Mouse (Mus musculus): ENCODE data around the gene Gm7029. TPM values are rescaled to one million over a fixed set of nuclear protein-coding genes. Genes with fewer than 3 reads are reported as not detected.
"Not testable (repeated sequence)": the region's sequence is repeated elsewhere in the genome, so short reads cannot be mapped to it uniquely, and the experiment has no call there.

Gene Gm7029
- polyA plus RNA-seq, 1 experiment from 2014 or later: not detected

DNA sequence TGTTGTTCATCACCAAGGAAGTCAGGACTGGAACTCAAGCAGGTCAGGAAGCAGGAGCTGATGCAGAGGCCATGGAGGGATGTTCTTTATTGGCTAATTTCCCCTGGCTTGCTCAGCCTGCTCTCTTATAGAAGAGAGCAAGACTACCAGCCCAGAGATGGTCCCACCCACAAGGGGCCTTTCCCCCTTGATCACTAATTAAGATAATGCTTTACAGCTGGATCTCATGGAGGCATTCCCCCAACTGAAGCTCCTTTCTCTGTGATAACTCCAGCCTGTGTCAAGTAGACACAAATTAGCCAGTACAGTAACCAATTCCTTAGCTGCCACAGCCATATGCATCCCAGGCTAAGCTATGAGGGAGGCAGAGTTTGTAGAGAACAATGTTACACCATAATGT is 14.6 kb downstream of the Gm7029 start:
- Histone ChIP-seq H3K36me3 (ENCODE audit: control insufficient read depth, insufficient read depth, low read length) (peaks cover 12% of the 10 kb centered on the region), H3K4me2 (ENCODE audit: low read length) (peak overlapping the region; percentile 60)
- not testable (repeated sequence) for H3K27ac ChIP-seq (ENCODE audit: low read depth, low read length); ATAC-seq; H3K9me3 ChIP-seq (replicated peaks; ENCODE audit: control insufficient read depth, low read length); H3K27me3 ChIP-seq (replicated peaks; ENCODE audit: control insufficient read depth, insufficient read depth, low read length); H3K4me1 ChIP-seq (ENCODE audit: control insufficient read depth, insufficient read depth, low read length); DNase-seq (ENCODE audit: low spot score); H3K4me3 ChIP-seq (ENCODE audit: low read depth, low read length); H3K9ac ChIP-seq (ENCODE audit: low read length)

DNA sequence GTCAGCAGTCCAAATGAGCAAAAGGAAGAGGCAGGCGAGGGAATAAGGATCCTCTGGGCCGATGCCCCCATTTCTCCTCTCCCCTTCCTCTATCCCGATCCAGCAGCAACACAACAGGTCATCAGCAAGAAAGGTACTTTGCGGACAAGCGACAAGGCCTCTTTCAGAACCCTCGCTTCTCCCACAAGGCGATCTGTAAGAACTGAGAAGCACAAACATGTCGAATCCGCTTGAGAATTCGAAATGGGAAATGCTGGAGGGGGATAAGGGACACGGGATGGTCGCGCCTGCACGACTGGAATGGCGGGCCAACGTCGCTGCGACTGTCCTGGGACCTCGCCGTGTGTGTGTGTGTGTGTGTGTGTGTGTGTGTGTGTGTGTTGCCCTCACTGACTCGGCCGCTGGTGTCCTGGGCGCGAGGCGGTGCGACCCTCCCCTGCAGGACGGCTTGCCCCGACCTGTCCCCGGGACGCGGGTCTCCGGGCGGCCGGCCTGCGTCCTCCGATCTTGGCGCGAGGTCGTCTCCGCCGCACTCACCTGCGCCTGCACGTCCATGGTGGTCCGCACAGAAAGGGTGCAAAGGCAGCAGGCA is 16.4 kb downstream of the Gm7029 start:
- peak overlapping the region; percentile 54 for H3K4me3 ChIP-seq (ENCODE audit: low read depth, low read length)
- H3K9ac ChIP-seq (ENCODE audit: low read length): peak overlapping the region; percentile 65
- WGBS: under 1% methylated on average over 43 of the region's 44 CpGs
- ATAC-seq; DNase-seq (ENCODE audit: low spot score); H3K9me3 ChIP-seq (replicated peaks; ENCODE audit: control insufficient read depth, low read length); H3K36me3 ChIP-seq (ENCODE audit: control insufficient read depth, insufficient read depth, low read length); H3K27ac ChIP-seq (ENCODE audit: low read depth, low read length); H3K27me3 ChIP-seq (replicated peaks; ENCODE audit: control insufficient read depth, insufficient read depth, low read length); H3K4me1 ChIP-seq (ENCODE audit: control insufficient read depth, insufficient read depth, low read length): not testable (repeated sequence)
- peak overlapping the region; percentile 60 for H3K4me2 ChIP-seq (ENCODE audit: low read length)

DNA sequence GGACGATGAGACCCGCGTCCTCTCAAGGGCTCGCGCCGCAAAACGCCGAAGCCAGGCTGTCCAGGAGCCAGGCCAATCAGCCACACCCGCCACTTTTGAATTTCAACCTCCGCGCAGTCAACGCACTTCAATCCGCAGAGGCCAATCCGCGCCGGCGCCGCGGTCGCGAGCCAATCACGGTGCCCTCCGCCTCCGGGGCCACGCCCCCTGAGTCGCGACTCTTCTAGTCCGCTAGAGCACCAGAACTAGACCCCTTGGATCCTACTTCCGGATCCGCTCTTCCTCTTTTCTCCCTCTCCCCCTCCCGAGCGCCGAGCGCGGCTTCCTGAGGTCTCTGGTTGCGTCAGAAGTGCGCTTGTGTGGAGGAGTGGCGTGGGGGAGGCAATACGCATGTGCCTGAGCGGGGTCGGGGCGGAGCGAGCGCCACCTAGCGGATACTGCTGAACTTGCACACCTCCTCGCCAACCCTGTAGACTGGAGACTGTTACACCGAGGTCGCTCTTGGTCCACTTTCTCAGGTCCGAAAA is 17.0 kb downstream of the Gm7029 start, which contains the start of gene Kifc1:
Kifc1 (minus strand) TSS at position 129 of the 527 bp plus-strand sequence.
- no peak within 1 kb of the TSS for H3K27ac ChIP-seq (ENCODE audit: low read depth, low read length)
- H3K4me1 ChIP-seq (ENCODE audit: control insufficient read depth, insufficient read depth, low read length): peaks cover 4% of the 10 kb centered on the region; the same call in 1 of the 2 replicates
- no peaks in the 10 kb centered on the region for H3K27me3 ChIP-seq (replicated peaks; ENCODE audit: control insufficient read depth, insufficient read depth, low read length)
- 0% methylated on average over 49 of the region's 49 CpGs for WGBS
- no peaks in the 10 kb centered on the region for H3K9me3 ChIP-seq (replicated peaks; ENCODE audit: control insufficient read depth, low read length)
- H3K36me3 ChIP-seq (ENCODE audit: control insufficient read depth, insufficient read depth, low read length): peaks cover 8% of the 10 kb centered on the region
- H3K9ac ChIP-seq (ENCODE audit: low read length): peak within 1 kb of the TSS; percentile 65
- DNase-seq (ENCODE audit: low spot score): peak; percentile 100
- peak; percentile 100 for ATAC-seq
- peak within 1 kb of the TSS; percentile 60 for H3K4me2 ChIP-seq (ENCODE audit: low read length)
- peak within 1 kb of the TSS; percentile 54 for H3K4me3 ChIP-seq (ENCODE audit: low read depth, low read length)

DNA sequence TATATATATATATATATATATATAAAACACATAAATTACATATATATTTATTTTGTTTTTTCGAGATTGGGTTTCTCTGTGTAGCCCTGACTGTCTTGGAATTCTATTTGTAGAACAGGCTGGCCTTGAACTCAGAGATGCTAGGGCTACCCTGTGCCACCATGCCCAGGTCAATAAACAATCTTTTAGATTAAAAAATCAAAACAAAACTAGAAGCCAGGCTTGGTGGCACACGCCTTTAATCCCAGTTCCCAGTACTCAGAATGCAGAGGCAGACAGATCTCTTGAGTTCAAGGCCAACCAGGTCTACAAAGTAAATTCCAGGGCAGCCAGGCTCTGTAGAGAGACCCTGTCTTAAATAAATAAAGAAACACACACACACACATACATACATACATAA is 17.7 kb downstream of the Gm7029 start:
- ATAC-seq (no peak), DNase-seq (ENCODE audit: low spot score) (no peak)
- H3K4me1 ChIP-seq (ENCODE audit: control insufficient read depth, insufficient read depth, low read length): peaks cover 4% of the 10 kb centered on the region; the same call in 1 of the 2 replicates
- no peak overlapping the region for H3K27ac ChIP-seq (ENCODE audit: low read depth, low read length)
- H3K4me2 ChIP-seq (ENCODE audit: low read length): no peak overlapping the region
- no peaks in the 10 kb centered on the region for H3K9me3 ChIP-seq (replicated peaks; ENCODE audit: control insufficient read depth, low read length)
- no peaks in the 10 kb centered on the region for H3K27me3 ChIP-seq (replicated peaks; ENCODE audit: control insufficient read depth, insufficient read depth, low read length)
- WGBS: 73% methylated on average over 2 of the region's 2 CpGs
- peaks cover under 1% of the 10 kb centered on the region; the same call in 1 of the 2 replicates for H3K36me3 ChIP-seq (ENCODE audit: control insufficient read depth, insufficient read depth, low read length)
- H3K4me3 ChIP-seq (ENCODE audit: low read depth, low read length): no peak overlapping the region
- no peak overlapping the region for H3K9ac ChIP-seq (ENCODE audit: low read length)

DNA sequence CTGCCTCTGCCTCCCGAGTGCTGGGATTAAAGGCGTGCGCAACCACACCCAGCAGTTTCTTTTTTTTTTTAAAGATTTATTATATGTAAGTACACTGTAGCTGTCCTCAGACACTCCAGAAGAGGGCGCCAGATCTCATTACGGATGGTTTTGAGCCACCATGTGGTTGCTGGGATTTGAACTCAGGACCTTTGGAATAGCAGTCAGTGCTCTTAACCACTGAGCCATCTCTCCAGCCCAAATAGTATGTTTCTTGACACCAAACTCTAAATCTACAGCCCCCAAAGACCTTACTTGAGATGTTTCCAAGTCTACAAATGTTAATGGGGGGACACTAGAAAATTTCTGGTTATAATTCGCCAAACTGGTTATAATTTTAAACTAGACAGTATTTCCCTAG is 18.3 kb downstream of the Gm7029 start:
- not testable (repeated sequence) for H3K27ac ChIP-seq (ENCODE audit: low read depth, low read length); H3K4me2 ChIP-seq (ENCODE audit: low read length); H3K4me3 ChIP-seq (ENCODE audit: low read depth, low read length); H3K4me1 ChIP-seq (ENCODE audit: control insufficient read depth, insufficient read depth, low read length); H3K36me3 ChIP-seq (ENCODE audit: control insufficient read depth, insufficient read depth, low read length); ATAC-seq; DNase-seq (ENCODE audit: low spot score); H3K27me3 ChIP-seq (replicated peaks; ENCODE audit: control insufficient read depth, insufficient read depth, low read length); H3K9me3 ChIP-seq (replicated peaks; ENCODE audit: control insufficient read depth, low read length); H3K9ac ChIP-seq (ENCODE audit: low read length)
- WGBS: 71% methylated on average over 6 of the region's 6 CpGs

DNA sequence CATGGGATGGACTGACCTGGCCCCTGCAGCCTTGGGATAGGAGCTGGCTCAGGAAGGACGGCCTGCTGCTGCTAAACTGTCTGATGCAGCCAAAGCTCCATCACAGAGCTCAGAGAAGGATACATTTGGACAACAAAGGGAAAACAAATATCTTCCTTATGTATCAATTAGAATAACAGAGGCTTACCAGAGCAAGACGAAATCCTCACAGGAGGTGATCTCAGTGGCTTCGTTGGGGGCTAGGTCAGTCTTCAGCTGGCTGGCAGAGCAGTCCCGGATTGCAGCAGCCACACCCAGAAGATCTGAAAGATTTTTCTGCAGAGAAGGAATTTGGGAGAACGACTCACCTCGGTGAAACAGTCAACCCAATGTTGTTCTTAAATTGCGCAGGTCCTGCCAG is 18.8 kb downstream of the Gm7029 start:
- no peak overlapping the region for H3K4me2 ChIP-seq (ENCODE audit: low read length)
- H3K4me3 ChIP-seq (ENCODE audit: low read depth, low read length): no peak overlapping the region
- H3K36me3 ChIP-seq (ENCODE audit: control insufficient read depth, insufficient read depth, low read length): no peaks in the 10 kb centered on the region
- H3K27me3 ChIP-seq (replicated peaks; ENCODE audit: control insufficient read depth, insufficient read depth, low read length): no peaks in the 10 kb centered on the region
- DNase-seq (ENCODE audit: low spot score): no peak
- 27% methylated on average over 7 of the region's 7 CpGs for WGBS
- no peak overlapping the region for H3K27ac ChIP-seq (ENCODE audit: low read depth, low read length)
- H3K9ac ChIP-seq (ENCODE audit: low read length): no peak overlapping the region
- H3K9me3 ChIP-seq (replicated peaks; ENCODE audit: control insufficient read depth, low read length): no peaks in the 10 kb centered on the region
- no peak for ATAC-seq
- peaks cover 4% of the 10 kb centered on the region; the same call in 1 of the 2 replicates for H3K4me1 ChIP-seq (ENCODE audit: control insufficient read depth, insufficient read depth, low read length)

DNA sequence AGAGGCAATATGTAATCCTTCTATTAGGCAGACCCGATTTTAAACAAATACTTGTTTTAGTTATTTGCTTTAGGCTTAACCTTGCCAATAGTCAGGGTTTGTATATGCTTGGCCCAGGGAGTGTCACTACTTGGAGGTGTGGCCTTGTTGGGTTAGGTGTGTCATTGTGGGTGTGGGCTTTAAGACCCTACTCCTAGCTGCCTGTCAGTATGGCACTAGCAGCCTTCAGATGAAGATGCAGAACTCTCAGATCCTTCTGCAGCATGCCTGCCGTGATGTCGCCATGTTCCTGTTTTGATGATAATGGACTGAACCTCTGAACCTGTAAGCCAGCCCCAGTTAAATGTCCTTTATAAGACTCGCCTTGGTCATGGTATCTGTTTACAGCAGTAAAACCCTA is 19.4 kb downstream of the Gm7029 start:
- not testable (repeated sequence) for H3K36me3 ChIP-seq (ENCODE audit: control insufficient read depth, insufficient read depth, low read length); H3K9ac ChIP-seq (ENCODE audit: low read length); H3K4me3 ChIP-seq (ENCODE audit: low read depth, low read length); H3K27me3 ChIP-seq (replicated peaks; ENCODE audit: control insufficient read depth, insufficient read depth, low read length); H3K27ac ChIP-seq (ENCODE audit: low read depth, low read length); DNase-seq (ENCODE audit: low spot score); H3K9me3 ChIP-seq (replicated peaks; ENCODE audit: control insufficient read depth, low read length); H3K4me1 ChIP-seq (ENCODE audit: control insufficient read depth, insufficient read depth, low read length); H3K4me2 ChIP-seq (ENCODE audit: low read length); ATAC-seq
- 81% methylated on average over 4 of the region's 4 CpGs for WGBS

DNA sequence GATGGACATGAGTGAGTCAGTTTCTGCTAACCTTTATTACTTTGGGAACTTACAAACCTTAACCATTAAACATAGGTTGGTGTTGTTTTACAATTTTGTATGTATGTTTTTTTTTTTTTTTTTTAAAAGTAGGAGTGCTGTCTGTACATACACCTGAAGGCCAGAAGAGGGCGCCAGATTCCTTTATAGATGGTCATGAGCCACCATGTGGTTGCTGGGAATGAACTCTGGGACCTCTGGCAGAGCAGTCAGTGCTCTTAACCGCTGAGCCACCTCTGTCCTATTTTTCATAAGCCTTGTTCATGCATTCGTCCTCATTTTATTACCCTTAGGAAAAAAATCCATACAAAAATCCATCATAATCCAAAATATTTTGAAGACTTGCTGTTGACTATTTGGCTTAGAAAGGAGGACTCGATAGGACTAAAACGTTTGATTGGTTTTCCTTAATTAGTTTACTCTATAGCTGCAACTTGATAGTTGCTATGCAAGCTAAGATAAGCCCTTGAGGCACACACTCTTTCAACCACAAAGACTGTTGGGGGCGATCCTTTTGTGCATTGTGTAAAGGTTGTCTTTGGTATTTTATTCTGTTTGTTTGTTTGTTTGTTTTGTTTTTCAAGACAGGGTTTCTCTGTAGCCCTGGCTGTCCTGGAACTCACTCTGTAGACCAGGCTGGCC is 23.6 kb downstream of the Gm7029 start:
- Histone ChIP-seq H3K4me2 (ENCODE audit: low read length) (no peak overlapping the region), H3K4me1 (ENCODE audit: control insufficient read depth, insufficient read depth, low read length) (no peaks in the 10 kb centered on the region), H3K36me3 (ENCODE audit: control insufficient read depth, insufficient read depth, low read length) (no peaks in the 10 kb centered on the region), H3K4me3 (ENCODE audit: low read depth, low read length) (no peak overlapping the region), H3K27ac (ENCODE audit: low read depth, low read length) (no peak overlapping the region), H3K9ac (ENCODE audit: low read length) (no peak overlapping the region), H3K27me3 (replicated peaks; ENCODE audit: control insufficient read depth, insufficient read depth, low read length) (no peaks in the 10 kb centered on the region), H3K9me3 (replicated peaks; ENCODE audit: control insufficient read depth, low read length) (no peaks in the 10 kb centered on the region)
- WGBS: 43% methylated on average over 6 of the region's 6 CpGs
- ATAC-seq (no peak), DNase-seq (ENCODE audit: low spot score) (peak; percentile 73)

DNA sequence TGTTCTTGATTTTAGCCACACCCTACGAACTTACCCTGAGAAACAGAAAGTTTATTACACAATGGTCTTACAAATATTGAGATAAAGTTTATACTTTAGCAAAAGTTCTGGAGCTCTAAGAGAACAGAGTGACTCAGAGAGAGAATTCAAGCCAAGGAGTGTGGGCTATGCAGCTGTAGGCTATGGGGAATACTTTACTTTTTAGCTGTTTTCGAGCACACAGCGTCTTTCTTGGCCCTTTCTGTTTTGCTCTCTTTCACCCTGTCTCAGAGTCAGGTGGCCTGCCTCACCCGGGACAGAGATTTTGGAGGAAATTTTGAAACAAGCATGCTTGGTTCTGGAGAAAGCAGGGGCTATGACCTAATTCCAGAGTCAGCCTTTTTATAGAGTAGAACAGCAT is 24.6 kb downstream of the Gm7029 start:
- H3K9ac ChIP-seq (ENCODE audit: low read length); H3K4me3 ChIP-seq (ENCODE audit: low read depth, low read length); H3K27ac ChIP-seq (ENCODE audit: low read depth, low read length); DNase-seq (ENCODE audit: low spot score); H3K36me3 ChIP-seq (ENCODE audit: control insufficient read depth, insufficient read depth, low read length); H3K9me3 ChIP-seq (replicated peaks; ENCODE audit: control insufficient read depth, low read length); H3K27me3 ChIP-seq (replicated peaks; ENCODE audit: control insufficient read depth, insufficient read depth, low read length); H3K4me1 ChIP-seq (ENCODE audit: control insufficient read depth, insufficient read depth, low read length); H3K4me2 ChIP-seq (ENCODE audit: low read length); ATAC-seq: not testable (repeated sequence)
- WGBS: 86% methylated on average over 4 of the region's 4 CpGs

All from forebrain, embryonic 14.5 days (tissue).